Mouse (Mus musculus): ENCODE measurements around the gene Map4k4. TPM values are rescaled to one million over a fixed set of nuclear protein-coding genes. Genes with fewer than 3 reads are reported as not detected.
A peak's percentile ranks its signal among the peaks of the same experiment; 100 is the strongest.

Map4k4 gene
- polyA plus RNA-seq, 1 experiment, result 166 TPM

- no peaks in the 10 kb centered on the region for H3K27me3 ChIP-seq (ENCODE audit: control insufficient read depth, insufficient read depth, low read length)
- WGBS, result under 1% methylated on average over 26 of the region's 26 CpGs
- TF ChIP-seq CTCF (IDR thresholded peaks at IDR 0.05; ENCODE audit: borderline replicate concordance, insufficient read depth, low read depth, low read length) (no peak), POLR2A (IDR thresholded peaks at IDR 0.05; ENCODE audit: borderline replicate concordance, insufficient read depth, low read length) (0 out of 2 replicates have a peak, but pooled peaks have one; percentile 4)
- peak overlapping the region; percentile 98 for H3K27ac ChIP-seq (ENCODE audit: insufficient read depth, low read length)
- peak overlapping the region; percentile 86 for H3K4me3 ChIP-seq (replicated peaks; ENCODE audit: insufficient read depth, low read depth, low read length)
- DNase-seq, result peak; percentile 66 to 71
- H3K4me1 ChIP-seq (ENCODE audit: control insufficient read depth, insufficient read depth, low read length), result peaks cover 19% of the 10 kb centered on the region
Observed at GRCm38 (mm10) chr1:39901851-39902703, 1.4 kb downstream of the Map4k4 start.

- H3K27ac ChIP-seq (ENCODE audit: insufficient read depth, low read length), result peak overlapping the region; percentile 98
- WGBS, result under 1% methylated on average over 3 of the region's 3 CpGs
- DNase-seq, result peak; percentile 66 to 74
- H3K4me3 ChIP-seq (replicated peaks; ENCODE audit: insufficient read depth, low read depth, low read length), result peak overlapping the region; percentile 86
- no peaks in the 10 kb centered on the region for H3K27me3 ChIP-seq (ENCODE audit: control insufficient read depth, insufficient read depth, low read length)
- TF ChIP-seq CTCF (IDR thresholded peaks at IDR 0.05; ENCODE audit: borderline replicate concordance, insufficient read depth, low read depth, low read length) (no peak), POLR2A (IDR thresholded peaks at IDR 0.05; ENCODE audit: borderline replicate concordance, insufficient read depth, low read length) (no peak)
- H3K4me1 ChIP-seq (ENCODE audit: control insufficient read depth, insufficient read depth, low read length), result peaks cover 23% of the 10 kb centered on the region
Observed at GRCm38 (mm10) chr1:39902704-39903151, 2.0 kb downstream of the Map4k4 start.

GRCm38 (mm10) chr1:39904720-39905119, 4.0 kb downstream of the Map4k4 start:
- 77% methylated on average over 3 of the region's 3 CpGs for WGBS
- no peak for DNase-seq
- H3K4me1 ChIP-seq (ENCODE audit: control insufficient read depth, insufficient read depth, low read length), result peaks cover 27% of the 10 kb centered on the region
- TF ChIP-seq CTCF (IDR thresholded peaks at IDR 0.05; ENCODE audit: borderline replicate concordance, insufficient read depth, low read depth, low read length) (no peak), POLR2A (IDR thresholded peaks at IDR 0.05; ENCODE audit: borderline replicate concordance, insufficient read depth, low read length) (no peak)
- no peak overlapping the region for H3K27ac ChIP-seq (ENCODE audit: insufficient read depth, low read length)
- H3K27me3 ChIP-seq (ENCODE audit: control insufficient read depth, insufficient read depth, low read length), result no peaks in the 10 kb centered on the region
- H3K4me3 ChIP-seq (replicated peaks; ENCODE audit: insufficient read depth, low read depth, low read length), result no peak overlapping the region

GRCm38 (mm10) chr1:39906921-39907320, 6.2 kb downstream of the Map4k4 start:
- no peaks in the 10 kb centered on the region for H3K27me3 ChIP-seq (ENCODE audit: control insufficient read depth, insufficient read depth, low read length)
- TF ChIP-seq POLR2A (IDR thresholded peaks at IDR 0.05; ENCODE audit: borderline replicate concordance, insufficient read depth, low read length), result no peak
- no peak for TF ChIP-seq CTCF (IDR thresholded peaks at IDR 0.05; ENCODE audit: borderline replicate concordance, insufficient read depth, low read depth, low read length)
- H3K27ac ChIP-seq (ENCODE audit: insufficient read depth, low read length), result no peak overlapping the region
- H3K4me3 ChIP-seq (replicated peaks; ENCODE audit: insufficient read depth, low read depth, low read length), result no peak overlapping the region
- DNase-seq, result no peak
- H3K4me1 ChIP-seq (ENCODE audit: control insufficient read depth, insufficient read depth, low read length), result peaks cover 27% of the 10 kb centered on the region
- WGBS, result 31% methylated on average over 11 of the region's 11 CpGs

GRCm38 (mm10) chr1:39908976-39909375, 8.3 kb downstream of the Map4k4 start:
- no peak for TF ChIP-seq POLR2A (IDR thresholded peaks at IDR 0.05; ENCODE audit: borderline replicate concordance, insufficient read depth, low read length)
- TF ChIP-seq CTCF (IDR thresholded peaks at IDR 0.05; ENCODE audit: borderline replicate concordance, insufficient read depth, low read depth, low read length), result no peak
- no peak overlapping the region for H3K27ac ChIP-seq (ENCODE audit: insufficient read depth, low read length)
- no peak overlapping the region for H3K4me3 ChIP-seq (replicated peaks; ENCODE audit: insufficient read depth, low read depth, low read length)
- no peaks in the 10 kb centered on the region for H3K27me3 ChIP-seq (ENCODE audit: control insufficient read depth, insufficient read depth, low read length)
- WGBS, result 85% methylated on average over 2 of the region's 2 CpGs
- H3K4me1 ChIP-seq (ENCODE audit: control insufficient read depth, insufficient read depth, low read length), result peaks cover 27% of the 10 kb centered on the region
- no peak for DNase-seq

- WGBS, result 8% methylated on average over 3 of the region's 3 CpGs
- Histone ChIP-seq H3K27ac (ENCODE audit: insufficient read depth, low read length) (no peak overlapping the region), H3K4me3 (replicated peaks; ENCODE audit: insufficient read depth, low read depth, low read length) (no peak overlapping the region), H3K27me3 (ENCODE audit: control insufficient read depth, insufficient read depth, low read length) (no peaks in the 10 kb centered on the region), H3K4me1 (ENCODE audit: control insufficient read depth, insufficient read depth, low read length) (peaks cover 13% of the 10 kb centered on the region)
- TF ChIP-seq POLR2A (IDR thresholded peaks at IDR 0.05; ENCODE audit: borderline replicate concordance, insufficient read depth, low read length) (no peak), CTCF (IDR thresholded peaks at IDR 0.05; ENCODE audit: borderline replicate concordance, insufficient read depth, low read depth, low read length) (peak; percentile 79)
- peak in 1 of 2 experiments; percentile 55 for DNase-seq
Observed at GRCm38 (mm10) chr1:39911446-39911845, 10.7 kb downstream of the Map4k4 start.

GRCm38 (mm10) chr1:39913256-39913655, 12.5 kb downstream of the Map4k4 start:
- H3K4me1 ChIP-seq (ENCODE audit: control insufficient read depth, insufficient read depth, low read length), result peaks cover 12% of the 10 kb centered on the region
- WGBS, result 13% methylated on average over 4 of the region's 4 CpGs
- H3K27ac ChIP-seq (ENCODE audit: insufficient read depth, low read length), result no peak overlapping the region
- TF ChIP-seq CTCF (IDR thresholded peaks at IDR 0.05; ENCODE audit: borderline replicate concordance, insufficient read depth, low read depth, low read length) (no peak), POLR2A (IDR thresholded peaks at IDR 0.05; ENCODE audit: borderline replicate concordance, insufficient read depth, low read length) (no peak)
- DNase-seq, result peak in 1 of 2 experiments; percentile 10
- H3K27me3 ChIP-seq (ENCODE audit: control insufficient read depth, insufficient read depth, low read length), result no peaks in the 10 kb centered on the region
- no peak overlapping the region for H3K4me3 ChIP-seq (replicated peaks; ENCODE audit: insufficient read depth, low read depth, low read length)

- no peak overlapping the region for H3K27ac ChIP-seq (ENCODE audit: insufficient read depth, low read length)
- DNase-seq, result no peak
- WGBS, result 71% methylated on average over 4 of the region's 4 CpGs
- H3K4me1 ChIP-seq (ENCODE audit: control insufficient read depth, insufficient read depth, low read length), result peaks cover 14% of the 10 kb centered on the region
- TF ChIP-seq POLR2A (IDR thresholded peaks at IDR 0.05; ENCODE audit: borderline replicate concordance, insufficient read depth, low read length) (no peak), CTCF (IDR thresholded peaks at IDR 0.05; ENCODE audit: borderline replicate concordance, insufficient read depth, low read depth, low read length) (no peak)
- no peaks in the 10 kb centered on the region for H3K27me3 ChIP-seq (ENCODE audit: control insufficient read depth, insufficient read depth, low read length)
- no peak overlapping the region for H3K4me3 ChIP-seq (replicated peaks; ENCODE audit: insufficient read depth, low read depth, low read length)
Observed at GRCm38 (mm10) chr1:39916144-39916543, 15.4 kb downstream of the Map4k4 start.
